Mouse (Mus musculus): Measurements from ENCODE around the gene Sox21. TPM values are rescaled to one million over a fixed set of nuclear protein-coding genes. Genes with fewer than 3 reads are reported as not detected.

Sox21 gene
- polyA plus RNA-seq, 1 experiment from 2014 or later = not detected

DNA sequence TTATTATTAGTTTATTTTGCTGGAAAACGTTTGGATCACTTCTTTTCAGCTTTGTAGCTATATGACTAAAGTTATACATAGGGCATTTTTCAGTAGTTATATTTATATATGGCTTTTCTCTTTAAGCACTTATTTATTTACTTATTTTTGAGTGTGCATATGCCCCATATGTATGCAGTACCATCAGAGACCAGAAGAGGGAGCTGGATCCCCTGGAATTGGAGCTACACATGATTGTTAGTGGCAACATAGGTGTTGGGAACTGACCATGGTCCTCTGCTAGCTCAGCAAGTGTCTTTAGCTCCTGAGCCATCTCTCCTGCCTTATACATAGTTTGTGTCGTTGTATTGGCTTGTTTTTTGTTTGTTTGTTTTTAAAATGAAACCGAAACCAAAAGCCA, 29.5 kb downstream of the Sox21 start:
- H3K9ac ChIP-seq (ENCODE audit: low read length) = no peak overlapping the region
- DNase-seq (ENCODE audit: low spot score) (no peak), ATAC-seq (replicated peaks; ENCODE audit: low FRiP score, low TSS enrichment, low read depth) (no peak)
- H3K9me3 ChIP-seq (ENCODE audit: control insufficient read depth, low read length) = no peaks in the 10 kb centered on the region
- WGBS = 81% methylated on average over 3 of the region's 3 CpGs
- no peaks in the 10 kb centered on the region for H3K36me3 ChIP-seq (ENCODE audit: control insufficient read depth, insufficient read depth, low read length)
- H3K4me1 ChIP-seq (replicated peaks; ENCODE audit: control insufficient read depth, insufficient read depth, low read length) = no peaks in the 10 kb centered on the region
- H3K4me3 ChIP-seq (ENCODE audit: low read depth, low read length) = no peak overlapping the region
- H3K27me3 ChIP-seq (replicated peaks; ENCODE audit: control insufficient read depth, insufficient read depth, low read length) = no peaks in the 10 kb centered on the region
- no peak overlapping the region for H3K4me2 ChIP-seq (ENCODE audit: low read length)
- H3K27ac ChIP-seq (ENCODE audit: low read depth) = no peak overlapping the region

DNA sequence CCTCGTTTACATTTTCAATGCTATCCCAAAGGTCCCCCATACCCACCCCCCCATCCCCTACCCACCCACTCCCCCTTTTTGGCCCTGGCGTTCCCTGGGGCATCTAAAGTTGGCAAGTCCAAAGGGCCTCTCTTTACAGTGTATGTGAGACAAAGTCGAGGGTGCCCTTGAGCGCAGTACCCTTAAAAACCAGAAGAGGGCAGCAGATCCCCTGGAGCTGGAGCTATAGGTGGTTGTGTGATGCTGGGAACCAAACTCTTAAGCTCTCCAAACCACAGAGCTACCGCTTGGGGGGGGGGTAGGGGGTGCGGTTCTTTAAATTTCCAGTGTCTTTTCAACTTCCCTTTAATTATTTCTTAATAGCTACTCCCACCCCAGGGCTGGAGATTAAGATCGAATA, 33.8 kb downstream of the Sox21 start:
- ATAC-seq (replicated peaks; ENCODE audit: low FRiP score, low TSS enrichment, low read depth) (no peak), DNase-seq (ENCODE audit: low spot score) (no peak)
- WGBS = 81% methylated on average over 7 of the region's 7 CpGs
- Histone ChIP-seq H3K4me1 (replicated peaks; ENCODE audit: control insufficient read depth, insufficient read depth, low read length) (no peaks in the 10 kb centered on the region), H3K4me3 (ENCODE audit: low read depth, low read length) (no peak overlapping the region), H3K9ac (ENCODE audit: low read length) (no peak overlapping the region), H3K4me2 (ENCODE audit: low read length) (no peak overlapping the region), H3K27me3 (replicated peaks; ENCODE audit: control insufficient read depth, insufficient read depth, low read length) (no peaks in the 10 kb centered on the region), H3K9me3 (ENCODE audit: control insufficient read depth, low read length) (no peaks in the 10 kb centered on the region), H3K36me3 (ENCODE audit: control insufficient read depth, insufficient read depth, low read length) (no peaks in the 10 kb centered on the region), H3K27ac (ENCODE audit: low read depth) (no peak overlapping the region)

DNA sequence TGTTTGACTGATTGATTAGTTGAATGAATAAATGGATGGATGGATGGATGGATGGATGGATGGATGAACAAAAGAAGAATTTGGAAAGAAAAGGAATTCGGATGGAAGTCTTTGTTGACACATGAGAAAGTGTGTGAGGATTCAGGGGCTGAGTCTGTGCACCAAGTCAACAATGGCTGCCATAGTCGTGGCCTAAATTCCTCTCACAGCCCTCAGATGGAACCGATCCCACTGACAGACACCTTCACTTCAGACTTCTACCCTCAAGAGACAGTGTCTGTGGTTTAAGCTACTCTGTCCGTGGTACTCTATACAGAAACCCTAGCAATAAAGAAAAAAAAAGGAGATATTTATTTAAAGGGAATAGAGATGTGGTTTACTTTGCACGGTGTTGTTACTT, 34.8 kb downstream of the Sox21 start:
- Histone ChIP-seq H3K9me3 (ENCODE audit: control insufficient read depth, low read length) (no peaks in the 10 kb centered on the region), H3K4me1 (replicated peaks; ENCODE audit: control insufficient read depth, insufficient read depth, low read length) (no peaks in the 10 kb centered on the region), H3K27ac (ENCODE audit: low read depth) (no peak overlapping the region), H3K27me3 (replicated peaks; ENCODE audit: control insufficient read depth, insufficient read depth, low read length) (no peaks in the 10 kb centered on the region; the same call in 1 of the 2 replicates), H3K9ac (ENCODE audit: low read length) (no peak overlapping the region), H3K36me3 (ENCODE audit: control insufficient read depth, insufficient read depth, low read length) (no peaks in the 10 kb centered on the region), H3K4me2 (ENCODE audit: low read length) (no peak overlapping the region), H3K4me3 (ENCODE audit: low read depth, low read length) (no peak overlapping the region)
- no peak for DNase-seq (ENCODE audit: low spot score)
- ATAC-seq (replicated peaks; ENCODE audit: low FRiP score, low TSS enrichment, low read depth) = no peak
- WGBS = 85% methylated on average over 5 of the region's 5 CpGs

DNA sequence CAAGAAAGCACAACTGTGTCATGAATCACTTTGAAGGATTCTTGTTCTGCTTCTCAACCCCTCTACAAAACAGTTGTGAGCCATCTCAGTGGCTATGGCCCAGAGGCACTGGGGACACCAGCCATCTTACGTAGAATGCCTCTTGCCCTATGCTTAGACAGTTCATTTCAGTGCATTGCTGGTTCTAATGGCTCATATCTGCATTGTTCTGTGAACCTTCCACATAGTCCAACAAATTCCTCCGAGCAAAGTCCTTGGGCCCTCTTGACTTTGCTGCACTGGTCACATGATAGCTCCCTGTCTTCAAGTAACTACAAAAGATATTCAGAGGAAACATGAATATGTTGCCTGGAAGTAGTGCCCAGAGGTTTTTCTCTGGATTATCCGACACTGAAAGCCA, 36.1 kb downstream of the Sox21 start:
- Histone ChIP-seq H3K36me3 (ENCODE audit: control insufficient read depth, insufficient read depth, low read length) (no peaks in the 10 kb centered on the region), H3K27me3 (replicated peaks; ENCODE audit: control insufficient read depth, insufficient read depth, low read length) (no peaks in the 10 kb centered on the region; the same call in 1 of the 2 replicates), H3K4me3 (ENCODE audit: low read depth, low read length) (no peak overlapping the region), H3K4me2 (ENCODE audit: low read length) (no peak overlapping the region), H3K9me3 (ENCODE audit: control insufficient read depth, low read length) (no peaks in the 10 kb centered on the region), H3K4me1 (replicated peaks; ENCODE audit: control insufficient read depth, insufficient read depth, low read length) (no peaks in the 10 kb centered on the region), H3K27ac (ENCODE audit: low read depth) (no peak overlapping the region), H3K9ac (ENCODE audit: low read length) (no peak overlapping the region)
- DNase-seq (ENCODE audit: low spot score) (no peak), ATAC-seq (replicated peaks; ENCODE audit: low FRiP score, low TSS enrichment, low read depth) (no peak)
- WGBS = 86% methylated on average over 3 of the region's 3 CpGs

DNA sequence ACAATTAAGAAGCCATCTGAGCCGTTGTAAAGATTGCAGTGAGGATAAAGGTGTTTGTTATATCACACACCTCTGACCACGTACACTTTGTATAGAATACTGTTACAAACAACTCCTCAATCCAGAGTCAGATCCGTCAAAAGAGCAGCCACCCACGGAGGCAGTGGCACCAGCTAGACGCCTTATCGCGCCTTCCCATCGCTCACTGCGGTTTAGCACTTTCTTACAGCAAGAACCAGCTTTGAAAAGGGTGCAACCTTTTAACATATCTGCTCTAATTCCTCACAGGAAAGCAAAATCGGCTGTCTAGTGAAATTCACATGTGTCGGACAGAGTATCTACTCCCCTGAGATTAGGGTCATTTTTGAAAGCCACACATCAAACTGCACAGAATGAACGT, 39.8 kb downstream of the Sox21 start:
- Histone ChIP-seq H3K4me1 (replicated peaks; ENCODE audit: control insufficient read depth, insufficient read depth, low read length) (no peaks in the 10 kb centered on the region), H3K9ac (ENCODE audit: low read length) (no peak overlapping the region), H3K9me3 (ENCODE audit: control insufficient read depth, low read length) (no peaks in the 10 kb centered on the region), H3K27ac (ENCODE audit: low read depth) (no peak overlapping the region), H3K4me2 (ENCODE audit: low read length) (no peak overlapping the region), H3K36me3 (ENCODE audit: control insufficient read depth, insufficient read depth, low read length) (no peaks in the 10 kb centered on the region), H3K4me3 (ENCODE audit: low read depth, low read length) (no peak overlapping the region), H3K27me3 (replicated peaks; ENCODE audit: control insufficient read depth, insufficient read depth, low read length) (no peaks in the 10 kb centered on the region; the same call in 1 of the 2 replicates)
- WGBS = 71% methylated on average over 12 of the region's 12 CpGs
- ATAC-seq (replicated peaks; ENCODE audit: low FRiP score, low TSS enrichment, low read depth) = no peak
- DNase-seq (ENCODE audit: low spot score) = no peak

DNA sequence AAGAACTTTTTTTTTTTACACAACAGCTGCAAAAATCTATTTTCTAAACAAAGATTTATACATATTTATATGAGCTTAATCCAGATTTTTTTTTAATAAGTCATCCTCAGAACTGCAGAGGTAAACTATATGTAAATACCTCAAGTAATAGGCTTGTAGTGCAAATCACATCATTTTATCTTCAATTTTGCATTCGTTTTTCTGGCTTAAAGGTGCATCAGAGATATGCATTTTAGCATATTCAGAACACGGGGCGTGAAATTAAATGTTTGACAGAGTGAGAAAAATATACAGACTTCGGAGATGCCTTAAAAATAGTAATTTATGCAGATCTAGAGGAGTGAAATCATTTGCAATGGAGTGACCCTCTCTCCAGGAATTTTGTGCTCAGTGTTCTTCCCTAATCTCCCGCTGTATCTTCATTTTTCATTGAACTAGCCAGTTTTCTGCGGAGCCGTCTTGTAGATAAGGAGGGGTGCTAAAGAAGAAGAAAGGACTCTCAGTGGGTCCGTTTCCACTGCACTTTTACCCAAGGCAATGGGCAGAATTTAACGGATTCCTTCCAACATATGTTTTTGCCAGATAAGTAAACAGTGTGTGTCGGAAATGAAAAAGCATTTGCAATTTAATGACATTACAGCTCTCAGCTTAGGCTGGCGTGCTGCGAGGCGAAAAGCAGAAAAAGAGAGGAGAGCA, 42.5 kb downstream of the Sox21 start:
- H3K9me3 ChIP-seq (ENCODE audit: control insufficient read depth, low read length) = no peaks in the 10 kb centered on the region
- H3K4me1 ChIP-seq (replicated peaks; ENCODE audit: control insufficient read depth, insufficient read depth, low read length) = no peaks in the 10 kb centered on the region
- H3K27ac ChIP-seq (ENCODE audit: low read depth) = no peak overlapping the region
- ATAC-seq (replicated peaks; ENCODE audit: low FRiP score, low TSS enrichment, low read depth) (no peak), DNase-seq (ENCODE audit: low spot score) (no peak)
- no peaks in the 10 kb centered on the region for H3K36me3 ChIP-seq (ENCODE audit: control insufficient read depth, insufficient read depth, low read length)
- no peak overlapping the region for H3K9ac ChIP-seq (ENCODE audit: low read length)
- 53% methylated on average over 13 of the region's 13 CpGs for WGBS
- H3K27me3 ChIP-seq (replicated peaks; ENCODE audit: control insufficient read depth, insufficient read depth, low read length) = no peaks in the 10 kb centered on the region; the same call in 1 of the 2 replicates
- no peak overlapping the region for H3K4me2 ChIP-seq (ENCODE audit: low read length)
- H3K4me3 ChIP-seq (ENCODE audit: low read depth, low read length) = no peak overlapping the region

DNA sequence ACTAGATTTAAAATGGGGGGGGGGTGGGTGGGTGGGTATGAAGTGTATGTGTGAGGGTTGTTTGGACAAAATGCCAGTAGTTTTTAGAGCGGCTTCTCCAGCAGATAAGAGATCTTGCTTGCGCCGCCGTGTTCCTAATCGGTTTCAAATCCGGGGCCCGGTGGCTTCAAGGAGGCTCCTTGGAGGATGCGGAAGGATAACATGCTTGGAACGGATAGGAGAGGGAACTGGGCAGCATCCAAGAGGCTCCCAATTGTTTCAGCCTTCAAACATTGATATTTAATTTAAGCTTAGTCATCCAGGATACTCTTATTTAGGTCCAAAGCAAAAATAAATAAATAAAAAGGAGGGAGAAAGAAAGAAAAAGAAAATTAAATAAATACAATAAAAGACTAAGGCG, 43.2 kb downstream of the Sox21 start:
- Histone ChIP-seq H3K4me2 (ENCODE audit: low read length) (no peak overlapping the region), H3K36me3 (ENCODE audit: control insufficient read depth, insufficient read depth, low read length) (no peaks in the 10 kb centered on the region), H3K9me3 (ENCODE audit: control insufficient read depth, low read length) (no peaks in the 10 kb centered on the region), H3K4me3 (ENCODE audit: low read depth, low read length) (no peak overlapping the region), H3K9ac (ENCODE audit: low read length) (no peak overlapping the region), H3K27me3 (replicated peaks; ENCODE audit: control insufficient read depth, insufficient read depth, low read length) (no peaks in the 10 kb centered on the region; the same call in 1 of the 2 replicates), H3K27ac (ENCODE audit: low read depth) (no peak overlapping the region), H3K4me1 (replicated peaks; ENCODE audit: control insufficient read depth, insufficient read depth, low read length) (no peaks in the 10 kb centered on the region)
- DNase-seq (ENCODE audit: low spot score) (no peak), ATAC-seq (replicated peaks; ENCODE audit: low FRiP score, low TSS enrichment, low read depth) (no peak)
- 62% methylated on average over 10 of the region's 10 CpGs for WGBS

DNA sequence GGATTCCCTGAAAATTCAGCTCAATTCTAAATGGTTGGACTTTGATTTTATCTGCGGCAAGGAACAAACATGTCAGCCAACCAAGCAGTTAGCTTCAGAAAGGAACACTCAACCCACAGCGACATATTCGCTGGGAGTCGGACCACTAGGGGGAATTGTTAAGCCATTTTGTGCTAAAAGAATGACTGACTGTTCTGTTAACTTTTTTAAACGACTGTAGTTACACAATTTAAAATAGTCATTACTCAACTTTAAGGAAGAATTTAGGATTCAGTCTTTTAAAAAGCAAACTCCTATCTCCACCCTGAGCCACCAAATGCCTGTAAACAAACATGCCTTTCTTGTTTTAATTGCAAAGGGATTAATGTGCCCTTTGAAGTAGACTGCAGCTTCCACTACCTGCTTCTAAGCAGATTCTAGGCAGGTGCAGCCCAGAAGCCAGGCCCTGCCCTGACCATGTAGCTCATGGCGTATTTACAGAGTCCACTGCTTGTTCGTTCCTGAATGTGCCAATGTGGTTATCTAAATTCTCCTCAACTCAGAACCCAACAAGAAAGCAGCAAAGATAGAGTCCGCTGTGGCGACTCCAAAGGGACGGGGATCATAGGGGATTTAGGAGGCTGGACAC, 43.7 kb downstream of the Sox21 start:
- Histone ChIP-seq H3K4me3 (ENCODE audit: low read depth, low read length) (no peak overlapping the region), H3K4me1 (replicated peaks; ENCODE audit: control insufficient read depth, insufficient read depth, low read length) (no peaks in the 10 kb centered on the region), H3K4me2 (ENCODE audit: low read length) (no peak overlapping the region), H3K27ac (ENCODE audit: low read depth) (no peak overlapping the region), H3K36me3 (ENCODE audit: control insufficient read depth, insufficient read depth, low read length) (no peaks in the 10 kb centered on the region), H3K9me3 (ENCODE audit: control insufficient read depth, low read length) (no peaks in the 10 kb centered on the region), H3K9ac (ENCODE audit: low read length) (no peak overlapping the region), H3K27me3 (replicated peaks; ENCODE audit: control insufficient read depth, insufficient read depth, low read length) (no peaks in the 10 kb centered on the region; the same call in 1 of the 2 replicates)
- DNase-seq (ENCODE audit: low spot score) (no peak), ATAC-seq (replicated peaks; ENCODE audit: low FRiP score, low TSS enrichment, low read depth) (no peak)
- WGBS = 49% methylated on average over 10 of the region's 10 CpGs

DNA sequence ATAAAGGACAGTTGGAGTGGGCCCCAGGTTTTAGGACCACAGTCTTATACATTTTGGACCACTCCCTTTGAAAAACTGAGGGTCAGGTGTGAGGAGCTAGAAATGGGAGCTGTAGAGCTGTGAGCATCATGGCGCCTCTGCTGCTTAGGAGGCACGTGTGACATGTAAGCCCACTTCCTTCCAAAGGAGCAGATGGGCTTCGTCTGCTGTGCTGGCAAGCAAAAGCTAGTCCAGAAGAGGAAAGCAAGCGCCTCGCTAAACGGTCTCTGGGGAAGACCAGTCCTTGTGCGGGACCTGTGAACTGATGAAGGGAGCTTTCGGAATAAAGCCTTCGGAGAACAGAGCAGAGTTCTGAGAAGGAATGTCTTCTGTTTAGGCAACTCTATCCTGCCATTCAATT, 45.4 kb downstream of the Sox21 start:
- H3K27me3 ChIP-seq (replicated peaks; ENCODE audit: control insufficient read depth, insufficient read depth, low read length) = no peaks in the 10 kb centered on the region; the same call in 1 of the 2 replicates
- DNase-seq (ENCODE audit: low spot score) = no peak
- no peak overlapping the region for H3K9ac ChIP-seq (ENCODE audit: low read length)
- 74% methylated on average over 9 of the region's 9 CpGs for WGBS
- no peaks in the 10 kb centered on the region for H3K36me3 ChIP-seq (ENCODE audit: control insufficient read depth, insufficient read depth, low read length)
- no peak overlapping the region for H3K4me2 ChIP-seq (ENCODE audit: low read length)
- no peaks in the 10 kb centered on the region for H3K9me3 ChIP-seq (ENCODE audit: control insufficient read depth, low read length)
- no peaks in the 10 kb centered on the region for H3K4me1 ChIP-seq (replicated peaks; ENCODE audit: control insufficient read depth, insufficient read depth, low read length)
- H3K4me3 ChIP-seq (ENCODE audit: low read depth, low read length) = no peak overlapping the region
- no peak overlapping the region for H3K27ac ChIP-seq (ENCODE audit: low read depth)
- ATAC-seq (replicated peaks; ENCODE audit: low FRiP score, low TSS enrichment, low read depth) = no peak

Data from intestine, embryonic 14.5 days (tissue).